Mouse (Mus musculus) heart, embryonic 14.5 days (tissue): ENCODE results near the gene Ankrd33b. TPM values are rescaled to one million over a fixed set of nuclear protein-coding genes. Genes with fewer than 3 reads are reported as not detected.

Experiments used
- ATAC-seq: fragments of 200-750 bp; cut with Nextera tagmentation; 2 replicates; pipeline ENCODE4 v1.8.0; 2017; ENCODE audit warnings: low read depth, moderate TSS enrichment; ENCODE audit not compliant: insufficient number of reproducible peaks, insufficient read depth, low FRiP score
- H3K27ac ChIP-seq, 2 experiments: fragments of 200-500 bp in 1 of 2; fragments of 300-500 bp in 1 of 2; sonication (generic) in 1 of 2; replicated peaks in 1 of 2; 2 replicates each; pipeline ENCODE4 v1.5.1; 2012 to 2014; ENCODE audit warnings: low read depth in 2 of 2, low read length in 2 of 2, control low read depth in 1 of 2, mild to moderate bottlenecking in 1 of 2, mixed read lengths in 1 of 2; ENCODE audit not compliant: control insufficient read depth in 1 of 2, insufficient read depth in 1 of 2
- H3K27me3 ChIP-seq: fragments of 300-500 bp; sonication (generic); 2 replicates; pipeline ENCODE4 v1.6.1; 2014; ENCODE audit warnings: mild to moderate bottlenecking, low read length, control low read depth; ENCODE audit not compliant: control insufficient read depth, insufficient read depth
- H3K36me3 ChIP-seq: fragments of 300-500 bp; sonication (generic); 2 replicates; pipeline ENCODE4 v1.6.1; 2014; ENCODE audit warnings: mild to moderate bottlenecking, control low read depth, low read length, mixed read lengths; ENCODE audit not compliant: control insufficient read depth, insufficient read depth
- H3K4me1 ChIP-seq, 2 experiments: fragments of 200-500 bp in 1 of 2; fragments of 300-500 bp in 1 of 2; sonication (generic) in 1 of 2; 2 replicates each; pipeline ENCODE4 v1.6.1; 2012 to 2014; ENCODE audit warnings: low read length in 2 of 2, control low read depth in 1 of 2, mixed read lengths in 1 of 2; ENCODE audit not compliant: control insufficient read depth in 2 of 2, insufficient read depth in 2 of 2
- H3K4me2 ChIP-seq: fragments of 300-500 bp; sonication (generic); 2 replicates; pipeline ENCODE4 v1.6.1; 2014; ENCODE audit warnings: mild to moderate bottlenecking, low read length
- H3K4me3 ChIP-seq, 2 experiments: fragments of 200-500 bp in 1 of 2; fragments of 300-500 bp in 1 of 2; sonication (generic) in 1 of 2; 2 replicates each; pipeline ENCODE4 v1.5.1; 2012 to 2014; ENCODE audit warnings: low read length in 2 of 2, mild to moderate bottlenecking in 2 of 2, control low read depth in 1 of 2, low read depth in 1 of 2, moderate library complexity in 1 of 2; ENCODE audit not compliant: control insufficient read depth in 1 of 2, insufficient read depth in 1 of 2
- H3K9ac ChIP-seq: fragments of 300-500 bp; sonication (generic); 2 replicates; pipeline ENCODE4 v1.6.1; 2014; ENCODE audit warnings: mild to moderate bottlenecking, low read length
- H3K9me3 ChIP-seq: fragments of 300-500 bp; sonication (generic); 2 replicates; pipeline ENCODE4 v1.6.1; 2016; ENCODE audit warnings: low read length, control low read depth; ENCODE audit not compliant: control insufficient read depth
- WGBS: fragments of 180-500 bp; shearing (Covaris S2); extraction: QIAGEN DNeasy Blood & Tissue Kit; methylation state at CpG from one replicate; pipeline ENCODE4 v1.1.7; 2014; 5-methylcytosine and 5-hydroxymethylcytosine counted together
- polyA plus RNA-seq: library from polyadenylated mRNA; unstranded; fragments of >200 nt; fragmentation: Nextera tagmentation; extraction: Ambion mirVana; gene quantifications from 2 replicates; pipeline ENCODE4 v1.2.1, GENCODE M21; 2014

Gene Ankrd33b
- polyA plus RNA-seq, 1 experiment from 2014 or later: 2.9 TPM

- Histone ChIP-seq H3K27ac (no peak overlapping the region), H3K36me3 (no peaks in the 10 kb centered on the region), H3K9me3 (no peaks in the 10 kb centered on the region), H3K4me3 (no peak overlapping the region), H3K27me3 (no peaks in the 10 kb centered on the region), H3K4me2 (no peak overlapping the region), H3K9ac (no peak overlapping the region), H3K4me1 (peaks cover 4 to 7% of the 10 kb centered on the region in 2 experiments; a peak in 2 of 4 replicates)
- ATAC-seq: no peak
- WGBS: 83% methylated on average over 6 of the region's 6 CpGs
Measured at GRCm38 (mm10) chr15:31337983-31338382, 29.5 kb downstream of the Ankrd33b start.

GRCm38 (mm10) chr15:31337192-31337741, 30.3 kb downstream of the Ankrd33b start:
- no peak overlapping the region for H3K4me2 ChIP-seq
- H3K27me3 ChIP-seq: no peaks in the 10 kb centered on the region
- H3K9ac ChIP-seq: no peak overlapping the region
- no peak for ATAC-seq
- no peaks in the 10 kb centered on the region for H3K36me3 ChIP-seq
- H3K4me3 ChIP-seq: no peak overlapping the region
- H3K27ac ChIP-seq: no peak overlapping the region
- peaks cover 0 to 3% of the 10 kb centered on the region in 2 experiments; a peak in 1 of 4 replicates for H3K4me1 ChIP-seq
- no peaks in the 10 kb centered on the region for H3K9me3 ChIP-seq
- 80% methylated on average over 14 of the region's 14 CpGs for WGBS

- no peak overlapping the region for H3K4me2 ChIP-seq
- 71% methylated on average over 4 of the region's 4 CpGs for WGBS
- no peak overlapping the region for H3K4me3 ChIP-seq
- no peaks in the 10 kb centered on the region for H3K27me3 ChIP-seq
- H3K27ac ChIP-seq: no peak overlapping the region
- no peaks in the 10 kb centered on the region for H3K36me3 ChIP-seq
- H3K9me3 ChIP-seq: no peaks in the 10 kb centered on the region
- no peak overlapping the region for H3K9ac ChIP-seq
- H3K4me1 ChIP-seq: no peaks in the 10 kb centered on the region
- ATAC-seq: no peak
Measured at GRCm38 (mm10) chr15:31336685-31337084, 30.8 kb downstream of the Ankrd33b start.

- Histone ChIP-seq H3K4me3 (no peak overlapping the region), H3K4me1 (no peaks in the 10 kb centered on the region), H3K27ac (no peak overlapping the region), H3K27me3 (no peaks in the 10 kb centered on the region), H3K9me3 (no peaks in the 10 kb centered on the region), H3K4me2 (no peak overlapping the region), H3K9ac (no peak overlapping the region), H3K36me3 (no peaks in the 10 kb centered on the region)
- no peak for ATAC-seq
- 92% methylated on average over 5 of the region's 5 CpGs for WGBS
Measured at GRCm38 (mm10) chr15:31334829-31335228, 32.7 kb downstream of the Ankrd33b start.

- ATAC-seq: no peak
- H3K4me1 ChIP-seq: no peaks in the 10 kb centered on the region
- no peak overlapping the region for H3K4me3 ChIP-seq
- H3K27me3 ChIP-seq: no peaks in the 10 kb centered on the region
- WGBS: 80% methylated on average over 7 of the region's 7 CpGs
- H3K9me3 ChIP-seq: no peaks in the 10 kb centered on the region
- no peak overlapping the region for H3K9ac ChIP-seq
- H3K36me3 ChIP-seq: no peaks in the 10 kb centered on the region
- H3K4me2 ChIP-seq: no peak overlapping the region
- no peak overlapping the region for H3K27ac ChIP-seq
Measured at GRCm38 (mm10) chr15:31332541-31333163, 34.9 kb downstream of the Ankrd33b start.

- H3K27me3 ChIP-seq: no peaks in the 10 kb centered on the region
- no peaks in the 10 kb centered on the region for H3K9me3 ChIP-seq
- H3K4me3 ChIP-seq: no peak overlapping the region
- 65% methylated on average over 4 of the region's 4 CpGs for WGBS
- no peak overlapping the region for H3K9ac ChIP-seq
- H3K4me2 ChIP-seq: no peak overlapping the region
- no peak for ATAC-seq
- H3K27ac ChIP-seq: no peak overlapping the region
- no peaks in the 10 kb centered on the region for H3K4me1 ChIP-seq
- no peaks in the 10 kb centered on the region for H3K36me3 ChIP-seq
Measured at GRCm38 (mm10) chr15:31331742-31332141, 35.8 kb downstream of the Ankrd33b start.

GRCm38 (mm10) chr15:31328082-31328614, 39.4 kb downstream of the Ankrd33b start:
- H3K9ac ChIP-seq: no peak overlapping the region
- no peak for ATAC-seq
- no peak overlapping the region for H3K4me3 ChIP-seq
- no peak overlapping the region for H3K27ac ChIP-seq
- H3K27me3 ChIP-seq: no peaks in the 10 kb centered on the region
- no peaks in the 10 kb centered on the region for H3K36me3 ChIP-seq
- WGBS: 84% methylated on average over 9 of the region's 9 CpGs
- H3K9me3 ChIP-seq: no peaks in the 10 kb centered on the region
- peaks cover 4% of the 10 kb centered on the region in 2 experiments; a peak in 3 of 4 replicates for H3K4me1 ChIP-seq
- no peak overlapping the region for H3K4me2 ChIP-seq
